Mouse (Mus musculus) liver, embryonic 11.5 days (tissue): ENCODE data around the gene Kcnj15. TPM values are rescaled to one million over a fixed set of nuclear protein-coding genes. Genes with fewer than 3 reads are reported as not detected.

ENCODE experiments used
- ATAC-seq: fragments of 200-750 bp; cut with Nextera tagmentation; replicated peaks from 2 replicates; pipeline ENCODE4 v1.8.0; 2017; ENCODE audit warnings: moderate number of reproducible peaks, mild to moderate bottlenecking, moderate TSS enrichment, moderate library complexity; ENCODE audit not compliant: low FRiP score
- DNase-seq: peaks from one replicate; pipeline ENCODE4 v3.0.0-alpha.2; 2017; ENCODE audit warnings: low spot score
- H3K27ac ChIP-seq: fragments of 300-500 bp; sonication (generic); 2 replicates; pipeline ENCODE4 v1.5.1; 2014; ENCODE audit warnings: mild to moderate bottlenecking, low read depth, low read length, control low read depth
- H3K27me3 ChIP-seq: fragments of 300-500 bp; sonication (generic); replicated peaks from 2 replicates; pipeline ENCODE4 v1.6.1; 2014; ENCODE audit warnings: low read length, mixed read lengths; ENCODE audit not compliant: control insufficient read depth, insufficient read depth
- H3K36me3 ChIP-seq: fragments of 300-500 bp; sonication (generic); 2 replicates; pipeline ENCODE4 v1.6.1; 2014; ENCODE audit warnings: mild to moderate bottlenecking, low read length, moderate library complexity, mixed read lengths; ENCODE audit not compliant: control insufficient read depth, insufficient read depth
- H3K4me1 ChIP-seq: fragments of 300-500 bp; sonication (generic); replicated peaks from 2 replicates; pipeline ENCODE4 v1.6.1; 2014; ENCODE audit warnings: low read length, mixed read lengths; ENCODE audit not compliant: control insufficient read depth, insufficient read depth
- H3K4me2 ChIP-seq: fragments of 300-500 bp; sonication (generic); 2 replicates; pipeline ENCODE4 v1.6.1; 2014; ENCODE audit warnings: mild to moderate bottlenecking, control low read depth, moderate library complexity
- H3K4me3 ChIP-seq: fragments of 300-500 bp; sonication (generic); 2 replicates; pipeline ENCODE4 v1.5.1; 2014; ENCODE audit warnings: low read depth, low read length, control low read depth
- H3K9ac ChIP-seq: fragments of 300-500 bp; sonication (generic); 2 replicates; pipeline ENCODE4 v1.6.1; 2014; ENCODE audit warnings: low read depth, low read length, control low read depth
- H3K9me3 ChIP-seq: fragments of 300-500 bp; sonication (generic); 2 replicates; pipeline ENCODE4 v1.6.1; 2016; ENCODE audit warnings: low read length, inconsistent platforms, mixed read lengths; ENCODE audit not compliant: control insufficient read depth
- WGBS: fragments of 180-500 bp; shearing (Covaris S2); extraction: QIAGEN DNeasy Blood & Tissue Kit; methylation state at CpG from one replicate; pipeline ENCODE4 v1.1.7; 2014; 5-methylcytosine and 5-hydroxymethylcytosine counted together
- polyA plus RNA-seq: library from polyadenylated mRNA; unstranded; fragments of >200 nt; fragmentation: Nextera tagmentation; extraction: Ambion mirVana; gene quantifications from 2 replicates; pipeline ENCODE4 v1.2.1, GENCODE M21; 2014

Gene Kcnj15
- polyA plus RNA-seq, 1 experiment from 2014 or later, result 0.34 TPM

DNA sequence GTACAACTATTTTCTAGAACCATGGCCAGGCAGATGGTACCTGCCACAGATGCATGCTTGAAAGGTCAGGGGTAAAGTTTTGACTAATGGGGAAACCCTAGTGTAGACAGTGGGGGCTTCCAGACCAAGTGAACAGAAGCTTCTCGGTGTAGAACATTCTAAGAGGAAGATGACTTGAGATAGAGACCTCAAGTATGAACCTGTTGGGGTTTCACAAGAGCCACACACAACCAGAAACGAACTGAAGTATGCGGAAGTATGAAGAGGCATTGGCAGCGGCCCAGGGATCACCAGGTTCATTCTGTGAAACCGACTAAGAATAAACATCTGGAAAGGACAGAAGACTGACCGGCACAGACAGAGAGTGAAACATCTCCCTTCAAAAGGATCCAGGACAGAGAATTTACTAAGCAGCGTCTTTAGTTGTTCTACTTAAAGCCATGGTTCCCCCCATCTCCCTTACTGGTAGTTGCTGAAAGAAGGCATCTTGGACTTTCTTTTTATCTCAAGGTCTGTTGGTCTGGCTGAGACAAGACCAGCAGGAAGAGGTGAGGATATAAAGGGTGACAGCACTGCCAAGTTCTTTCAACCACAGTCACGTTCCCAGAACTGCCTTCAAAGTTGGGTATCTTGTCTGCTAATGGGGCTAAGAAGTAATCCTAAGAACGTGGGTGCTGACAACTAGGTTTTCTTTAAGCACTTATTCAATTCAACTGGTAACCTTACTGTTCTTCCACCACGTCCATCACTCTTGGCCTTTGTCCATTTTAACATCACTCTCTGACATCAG is 18.6 kb downstream of the Kcnj15 start:
- no peaks in the 10 kb centered on the region for H3K4me1 ChIP-seq
- 76% methylated on average over 10 of the region's 10 CpGs for WGBS
- H3K27ac ChIP-seq, result no peak overlapping the region
- H3K4me2 ChIP-seq, result no peak overlapping the region
- DNase-seq (no peak), ATAC-seq (no peak)
- no peaks in the 10 kb centered on the region for H3K36me3 ChIP-seq
- no peak overlapping the region for H3K9ac ChIP-seq
- no peaks in the 10 kb centered on the region for H3K9me3 ChIP-seq
- no peak overlapping the region for H3K4me3 ChIP-seq
- no peaks in the 10 kb centered on the region for H3K27me3 ChIP-seq

DNA sequence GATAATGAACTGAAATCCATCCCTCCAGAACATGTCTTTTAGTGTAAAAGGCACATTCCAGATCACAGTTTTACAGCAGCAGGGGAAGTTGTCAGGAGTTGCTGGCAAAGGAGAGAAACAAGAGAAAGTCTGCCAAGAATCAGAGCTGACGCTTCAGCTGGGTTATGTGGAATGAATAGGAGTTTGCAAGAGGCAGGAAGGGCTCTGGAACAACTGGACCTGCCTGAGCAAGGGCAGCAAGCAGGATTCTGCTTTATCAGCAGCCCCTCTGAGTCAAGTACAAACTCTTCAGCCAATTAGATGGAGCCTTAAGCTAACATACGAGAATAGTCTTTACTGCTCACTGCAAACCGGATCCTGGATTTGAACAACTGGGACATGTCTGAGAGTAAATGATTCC is 21.7 kb downstream of the Kcnj15 start:
- no peaks in the 10 kb centered on the region for H3K36me3 ChIP-seq
- H3K4me3 ChIP-seq, result no peak overlapping the region
- ATAC-seq (no peak), DNase-seq (no peak)
- H3K27ac ChIP-seq, result no peak overlapping the region
- H3K9ac ChIP-seq, result no peak overlapping the region
- no peak overlapping the region for H3K4me2 ChIP-seq
- 66% methylated on average over 3 of the region's 3 CpGs for WGBS
- no peaks in the 10 kb centered on the region for H3K27me3 ChIP-seq
- H3K9me3 ChIP-seq, result no peaks in the 10 kb centered on the region
- no peaks in the 10 kb centered on the region for H3K4me1 ChIP-seq

DNA sequence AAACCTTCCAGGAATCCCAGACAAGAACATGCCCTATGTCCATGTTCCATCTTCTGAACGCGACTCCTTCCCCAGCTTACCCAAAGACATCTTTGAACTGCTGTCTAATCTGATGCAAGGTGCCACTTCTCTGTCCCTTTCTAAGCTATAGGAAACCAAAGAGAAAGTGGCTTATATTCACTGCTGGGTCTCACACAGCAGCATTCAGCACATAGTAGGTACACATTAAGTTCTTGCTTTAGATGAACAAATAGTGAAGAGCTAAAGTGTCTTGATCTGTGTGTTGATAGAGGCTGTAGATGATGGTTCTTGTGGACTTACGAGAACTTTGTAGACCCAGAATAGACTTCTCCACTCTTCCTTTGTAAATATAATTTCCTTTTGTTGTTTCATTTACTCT is 23.0 kb downstream of the Kcnj15 start:
- no peaks in the 10 kb centered on the region for H3K9me3 ChIP-seq
- ATAC-seq (no peak), DNase-seq (no peak)
- no peaks in the 10 kb centered on the region for H3K27me3 ChIP-seq
- no peak overlapping the region for H3K4me3 ChIP-seq
- 90% methylated on average over 3 of the region's 3 CpGs for WGBS
- H3K4me2 ChIP-seq, result no peak overlapping the region
- no peak overlapping the region for H3K27ac ChIP-seq
- 0 out of 2 replicates have a peak, but pooled peaks cover 3% of the 10 kb centered on the region for H3K4me1 ChIP-seq
- no peak overlapping the region for H3K9ac ChIP-seq
- H3K36me3 ChIP-seq, result no peaks in the 10 kb centered on the region

DNA sequence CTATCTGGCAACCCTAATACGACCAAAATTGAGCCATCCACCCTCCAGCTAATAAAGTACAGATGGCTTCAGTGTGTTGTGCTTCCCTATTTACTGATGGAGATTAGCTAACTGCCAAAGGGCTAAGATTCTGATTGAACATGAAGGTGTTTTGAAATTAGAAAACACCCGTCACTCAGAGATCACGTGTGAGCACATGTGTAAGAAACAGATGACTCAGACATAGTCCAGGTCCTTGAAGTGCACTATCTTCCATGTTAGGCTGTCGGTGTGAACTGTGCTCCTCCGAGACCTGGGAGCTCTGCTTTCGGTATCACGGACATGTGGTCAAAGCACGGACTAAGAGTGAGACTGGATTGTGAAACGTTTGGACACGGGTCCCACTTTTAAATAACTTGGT is 26.0 kb downstream of the Kcnj15 start:
- DNase-seq (no peak), ATAC-seq (no peak)
- H3K4me3 ChIP-seq, result no peak overlapping the region
- no peaks in the 10 kb centered on the region for H3K27me3 ChIP-seq
- H3K9ac ChIP-seq, result no peak overlapping the region
- no peak overlapping the region for H3K27ac ChIP-seq
- no peak overlapping the region for H3K4me2 ChIP-seq
- WGBS, result 84% methylated on average over 10 of the region's 10 CpGs
- H3K4me1 ChIP-seq, result 0 out of 2 replicates have a peak, but pooled peaks cover 3% of the 10 kb centered on the region
- H3K36me3 ChIP-seq, result no peaks in the 10 kb centered on the region
- H3K9me3 ChIP-seq, result no peaks in the 10 kb centered on the region

DNA sequence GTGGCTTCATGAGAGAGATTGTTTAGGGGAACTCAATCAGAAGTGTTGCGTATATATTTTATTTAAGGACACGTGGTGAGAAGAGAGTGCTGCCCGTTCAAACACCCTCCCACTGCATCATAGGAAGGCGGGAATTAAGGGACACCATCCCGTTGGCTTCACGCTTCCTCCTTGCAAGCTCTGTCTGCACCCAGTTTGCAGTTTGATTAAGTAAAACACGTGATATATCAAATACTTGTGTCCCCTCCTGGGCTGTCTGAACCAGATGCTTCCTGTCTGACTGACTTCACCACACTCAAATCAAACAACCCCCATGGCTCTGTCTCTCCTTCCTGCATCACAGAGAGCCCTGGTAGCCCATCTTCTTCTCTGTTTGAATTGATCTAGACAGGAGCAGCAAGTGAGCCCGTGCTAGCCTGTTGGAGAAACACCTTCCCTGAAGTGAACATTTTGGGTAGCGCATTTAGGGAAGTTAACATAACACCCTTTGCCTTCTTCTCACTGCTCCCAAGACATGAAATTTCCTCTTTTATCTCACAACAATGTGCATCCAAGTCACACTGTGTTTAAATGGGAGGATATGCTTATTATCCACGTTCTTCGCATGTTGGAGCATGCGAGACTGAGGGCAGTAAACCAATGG is 26.8 kb downstream of the Kcnj15 start:
- DNase-seq, result no peak
- no peaks in the 10 kb centered on the region for H3K36me3 ChIP-seq
- H3K4me1 ChIP-seq, result 0 out of 2 replicates have a peak, but pooled peaks cover 3% of the 10 kb centered on the region
- ATAC-seq, result no peak
- no peak overlapping the region for H3K27ac ChIP-seq
- H3K9me3 ChIP-seq, result no peaks in the 10 kb centered on the region
- no peaks in the 10 kb centered on the region for H3K27me3 ChIP-seq
- H3K4me2 ChIP-seq, result no peak overlapping the region
- no peak overlapping the region for H3K4me3 ChIP-seq
- 63% methylated on average over 12 of the region's 12 CpGs for WGBS
- H3K9ac ChIP-seq, result no peak overlapping the region

DNA sequence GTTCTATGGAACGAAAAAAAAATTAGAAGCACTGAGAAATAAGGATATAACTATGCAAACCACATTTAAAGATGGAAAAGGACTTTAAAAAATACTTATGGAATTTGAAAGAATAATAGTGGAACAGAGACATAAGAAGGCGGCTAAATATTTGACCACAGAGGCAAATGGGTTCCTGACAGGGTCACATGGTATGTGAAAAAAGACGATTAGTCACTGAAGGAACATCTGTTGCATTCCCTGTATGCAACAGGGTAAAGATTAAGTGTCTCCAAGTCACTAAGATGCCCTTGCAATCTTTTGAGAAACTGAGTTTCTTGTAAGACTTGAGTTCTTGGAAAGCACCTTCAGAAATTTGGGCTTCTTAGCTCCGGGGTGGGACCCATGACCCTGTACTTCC is 27.7 kb downstream of the Kcnj15 start:
- Histone ChIP-seq H3K27ac (no peak overlapping the region), H3K36me3 (no peaks in the 10 kb centered on the region), H3K9ac (no peak overlapping the region), H3K4me2 (no peak overlapping the region), H3K4me3 (no peak overlapping the region), H3K9me3 (no peaks in the 10 kb centered on the region), H3K27me3 (no peaks in the 10 kb centered on the region), H3K4me1 (0 out of 2 replicates have a peak, but pooled peaks cover 3% of the 10 kb centered on the region)
- DNase-seq (no peak), ATAC-seq (no peak)
- 81% methylated on average over 4 of the region's 4 CpGs for WGBS

DNA sequence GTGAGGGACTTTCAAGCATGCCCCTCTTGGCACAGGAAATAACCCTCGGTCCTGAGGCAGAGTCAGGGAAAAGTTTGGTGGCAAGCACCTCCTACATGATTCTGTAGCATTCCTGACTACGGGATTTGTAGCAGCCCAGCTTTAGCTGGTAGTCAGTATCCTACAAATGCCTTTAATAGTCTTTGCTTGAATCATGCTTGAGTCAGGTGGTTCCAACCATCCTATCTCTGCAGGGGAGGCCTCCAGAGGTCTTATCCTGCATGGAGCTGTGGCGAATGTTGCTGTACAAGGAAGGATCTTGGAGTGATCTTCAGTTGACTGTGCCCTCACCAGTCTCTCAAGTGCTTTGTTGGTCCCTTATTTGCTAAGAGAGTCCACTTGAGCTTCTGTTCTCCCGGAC is 28.4 kb downstream of the Kcnj15 start:
- WGBS, result 77% methylated on average over 4 of the region's 4 CpGs
- 0 out of 2 replicates have a peak, but pooled peaks cover 3% of the 10 kb centered on the region for H3K4me1 ChIP-seq

DNA sequence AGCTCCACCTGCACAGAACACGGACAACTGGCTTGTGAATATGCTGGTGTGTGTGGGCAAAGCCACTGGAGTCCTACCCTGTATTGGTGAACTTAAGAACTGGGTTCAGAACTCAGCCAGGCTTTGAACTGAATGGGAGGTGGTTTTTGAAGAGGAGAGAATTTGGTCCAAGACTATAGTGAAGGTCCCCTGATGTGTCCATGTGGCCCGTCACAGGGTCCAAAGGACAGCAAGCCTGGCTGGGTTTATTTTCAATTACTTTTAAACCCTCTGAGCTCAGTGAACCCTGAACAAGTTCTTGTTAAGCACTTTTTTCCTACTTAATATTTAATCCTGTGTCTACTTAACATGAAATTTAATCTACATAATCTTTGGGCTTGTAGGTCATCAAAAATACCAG is 30.3 kb downstream of the Kcnj15 start:
- Histone ChIP-seq H3K4me3 (no peak overlapping the region), H3K4me1 (peaks cover 3% of the 10 kb centered on the region; the same call in 1 of the 2 replicates), H3K27ac (no peak overlapping the region), H3K9me3 (no peaks in the 10 kb centered on the region), H3K27me3 (no peaks in the 10 kb centered on the region), H3K9ac (no peak overlapping the region), H3K36me3 (no peaks in the 10 kb centered on the region), H3K4me2 (no peak overlapping the region)
- 88% methylated on average over 2 of the region's 2 CpGs for WGBS
- DNase-seq, result no peak
- ATAC-seq, result no peak

More for the DNA sequence above, 28.4 kb downstream of the Kcnj15 start:
- no peak overlapping the region for H3K27ac ChIP-seq
- no peak overlapping the region for H3K4me2 ChIP-seq
- no peaks in the 10 kb centered on the region for H3K36me3 ChIP-seq
- no peak for DNase-seq
- H3K9me3 ChIP-seq, result no peaks in the 10 kb centered on the region
- no peaks in the 10 kb centered on the region for H3K27me3 ChIP-seq
- no peak for ATAC-seq
- H3K4me3 ChIP-seq, result no peak overlapping the region
- H3K9ac ChIP-seq, result no peak overlapping the region

DNA sequence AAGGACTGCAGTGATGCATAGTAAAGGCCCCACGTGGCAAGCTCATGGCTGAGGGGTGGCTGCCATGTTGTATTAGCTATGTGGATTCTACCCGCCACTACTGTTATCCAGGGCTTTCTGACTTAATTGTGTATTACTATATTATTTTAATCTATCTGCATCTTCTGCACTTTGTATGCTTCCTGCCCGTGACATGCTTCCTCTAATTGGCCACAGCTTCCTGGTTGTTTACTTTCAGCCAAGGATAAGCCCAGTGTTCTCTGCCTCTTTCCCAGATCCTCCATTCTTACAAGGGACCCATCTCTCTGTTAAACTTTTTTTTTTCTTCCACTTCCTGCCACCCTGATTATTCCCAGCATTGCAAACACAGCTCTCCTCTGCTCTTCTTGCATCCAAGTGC is 32.0 kb downstream of the Kcnj15 start:
- Histone ChIP-seq H3K36me3 (no peaks in the 10 kb centered on the region), H3K4me1 (no peaks in the 10 kb centered on the region; the same call in 1 of the 2 replicates), H3K27ac (no peak overlapping the region), H3K4me3 (no peak overlapping the region), H3K9me3 (no peaks in the 10 kb centered on the region), H3K27me3 (no peaks in the 10 kb centered on the region), H3K4me2 (no peak overlapping the region), H3K9ac (no peak overlapping the region)
- DNase-seq (no peak), ATAC-seq (no peak)
- 57% methylated on average over 3 of the region's 3 CpGs for WGBS
